Mouse (Mus musculus) stomach, embryonic 15.5 days (tissue): Measurements from ENCODE around the gene Wwox. TPM values are rescaled to one million over a fixed set of nuclear protein-coding genes. Genes with fewer than 3 reads are reported as not detected.
A peak's percentile ranks its signal among the peaks of the same experiment; 100 is the strongest.

ENCODE experiments used
- ATAC-seq: fragments of 200-750 bp; cut with Nextera tagmentation; 2 replicates; pipeline ENCODE4 v1.8.0; 2017; ENCODE audit warnings: low read depth, moderate number of reproducible peaks, moderate TSS enrichment; ENCODE audit not compliant: insufficient read depth, low FRiP score
- H3K27ac ChIP-seq: fragments of 300-500 bp; sonication (generic); 2 replicates; pipeline ENCODE4 v1.5.1; 2015; ENCODE audit warnings: mild to moderate bottlenecking, inconsistent platforms
- H3K27me3 ChIP-seq: fragments of 300-500 bp; sonication (generic); replicated peaks from 2 replicates; pipeline ENCODE4 v1.6.1; 2015; ENCODE audit warnings: inconsistent platforms
- H3K36me3 ChIP-seq: fragments of 300-500 bp; sonication (generic); 2 replicates; pipeline ENCODE4 v1.6.1; 2015; ENCODE audit warnings: inconsistent platforms
- H3K4me1 ChIP-seq: fragments of 300-500 bp; sonication (generic); 2 replicates; pipeline ENCODE4 v1.6.1; 2015; ENCODE audit warnings: inconsistent platforms
- H3K4me2 ChIP-seq: fragments of 300-500 bp; sonication (generic); 2 replicates; pipeline ENCODE4 v1.6.1; 2015; ENCODE audit warnings: mild to moderate bottlenecking, inconsistent platforms
- H3K4me3 ChIP-seq: fragments of 300-500 bp; sonication (generic); replicated peaks from 2 replicates; pipeline ENCODE4 v1.5.1; 2015; ENCODE audit warnings: inconsistent platforms
- H3K9ac ChIP-seq: fragments of 300-500 bp; sonication (generic); 2 replicates; pipeline ENCODE4 v1.6.1; 2015; ENCODE audit warnings: inconsistent platforms
- H3K9me3 ChIP-seq: fragments of 300-500 bp; sonication (generic); 2 replicates; pipeline ENCODE4 v1.6.1; 2016; ENCODE audit warnings: inconsistent platforms
- WGBS: fragments of 180-500 bp; shearing (Covaris S2); methylation state at CpG from one replicate; pipeline ENCODE4 v1.1.7; 2015; 5-methylcytosine and 5-hydroxymethylcytosine counted together
- polyA plus RNA-seq: library from polyadenylated mRNA; unstranded; fragments of >200 nt; fragmentation: Nextera tagmentation; extraction: Ambion mirVana; gene quantifications from 2 replicates; pipeline ENCODE4 v1.2.1, GENCODE M21; 2015

The Wwox gene
- polyA plus RNA-seq, 1 experiment from 2014 or later = 12.2 TPM

GRCm38 (mm10) chr8:114650789-114651188, 211.3 kb downstream of the Wwox start:
- no peak overlapping the region for H3K4me2 ChIP-seq
- 82% methylated on average over 14 of the region's 14 CpGs for WGBS
- H3K36me3 ChIP-seq = no peaks in the 10 kb centered on the region
- no peak overlapping the region for H3K9ac ChIP-seq
- no peak overlapping the region for H3K27ac ChIP-seq
- no peaks in the 10 kb centered on the region for H3K4me1 ChIP-seq
- no peaks in the 10 kb centered on the region for H3K27me3 ChIP-seq
- ATAC-seq = no peak
- H3K9me3 ChIP-seq = no peaks in the 10 kb centered on the region
- H3K4me3 ChIP-seq = no peak overlapping the region

DNA sequence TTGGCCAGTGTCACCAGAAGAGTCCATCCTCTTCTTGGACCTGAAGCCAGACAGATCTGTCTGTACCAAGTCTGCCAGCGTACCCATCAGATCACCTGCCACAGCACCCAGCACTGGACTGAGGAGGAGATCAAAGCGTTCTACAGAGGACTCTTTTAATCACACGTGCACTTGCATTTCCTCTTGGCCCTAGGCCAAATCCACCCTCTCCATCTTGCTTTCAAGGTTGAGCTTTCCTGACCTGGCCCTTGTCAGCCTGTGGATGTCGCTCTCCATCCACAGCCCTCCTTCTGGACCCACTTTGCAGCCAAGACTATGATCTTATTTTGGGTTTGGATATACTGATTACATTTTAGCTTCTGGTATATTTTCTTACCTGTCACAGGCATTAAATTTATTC, 218.3 kb downstream of the Wwox start:
- no peaks in the 10 kb centered on the region for H3K27me3 ChIP-seq
- peak; percentile 53; the same call in 1 of the 2 replicates for ATAC-seq
- peaks cover 5% of the 10 kb centered on the region; the same call in 1 of the 2 replicates for H3K4me1 ChIP-seq
- no peak overlapping the region for H3K4me2 ChIP-seq
- WGBS = 26% methylated on average over 4 of the region's 4 CpGs
- H3K27ac ChIP-seq = no peak overlapping the region
- no peaks in the 10 kb centered on the region for H3K9me3 ChIP-seq
- no peak overlapping the region for H3K9ac ChIP-seq
- H3K4me3 ChIP-seq = no peak overlapping the region
- H3K36me3 ChIP-seq = no peaks in the 10 kb centered on the region

DNA sequence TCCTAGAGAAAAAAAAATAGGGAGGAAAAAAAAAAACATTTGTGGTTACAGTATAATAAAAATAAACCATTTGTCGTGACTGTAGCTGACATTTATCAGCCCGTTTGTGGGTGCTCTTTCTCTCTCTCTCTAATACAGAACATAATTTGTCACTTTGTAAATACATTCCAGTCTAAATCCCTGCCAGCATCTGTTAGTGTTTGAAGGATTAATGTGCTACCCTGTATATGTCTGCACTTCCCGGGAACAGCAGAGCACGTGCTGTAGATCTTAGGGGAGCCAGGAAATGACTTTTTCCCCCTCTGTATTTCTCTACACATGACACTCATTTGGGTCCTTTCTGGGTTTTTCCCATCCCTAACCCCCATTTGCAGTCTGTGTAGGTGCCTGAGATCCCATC, 219.0 kb downstream of the Wwox start:
- H3K4me1 ChIP-seq = peaks cover 5% of the 10 kb centered on the region; the same call in 1 of the 2 replicates
- no peak overlapping the region for H3K9ac ChIP-seq
- H3K9me3 ChIP-seq = no peaks in the 10 kb centered on the region
- no peaks in the 10 kb centered on the region for H3K27me3 ChIP-seq
- H3K36me3 ChIP-seq = no peaks in the 10 kb centered on the region
- WGBS = 30% methylated on average over 4 of the region's 4 CpGs
- H3K4me2 ChIP-seq = no peak overlapping the region; the same call in 1 of the 2 replicates
- peak overlapping the region; percentile 57; the same call in 1 of the 2 replicates for H3K27ac ChIP-seq
- no peak overlapping the region for H3K4me3 ChIP-seq
- ATAC-seq = peak; percentile 65; the same call in 1 of the 2 replicates

DNA sequence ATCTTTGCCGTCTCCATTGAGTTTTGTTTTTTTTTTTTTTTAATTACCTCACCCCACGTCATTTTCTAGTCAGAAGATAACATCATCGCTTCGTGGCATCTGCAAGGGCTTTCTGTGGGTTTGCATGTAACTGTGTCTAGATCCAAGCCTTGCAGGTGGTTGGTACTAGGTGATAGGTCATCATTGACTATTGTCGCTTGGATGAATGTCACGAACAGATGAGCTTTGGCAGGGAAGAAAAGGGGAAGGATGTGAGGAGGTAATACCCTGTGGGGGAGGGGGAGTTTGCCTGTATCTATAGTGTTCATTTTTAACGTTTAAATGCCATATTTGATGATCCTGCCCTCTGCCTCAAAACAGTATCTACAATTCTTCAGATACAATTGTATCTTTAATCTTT, 223.6 kb downstream of the Wwox start:
- 81% methylated on average over 7 of the region's 7 CpGs for WGBS
- H3K4me2 ChIP-seq = no peak overlapping the region
- H3K9ac ChIP-seq = no peak overlapping the region
- no peak overlapping the region for H3K27ac ChIP-seq
- no peaks in the 10 kb centered on the region for H3K4me1 ChIP-seq
- no peak for ATAC-seq
- H3K36me3 ChIP-seq = no peaks in the 10 kb centered on the region
- H3K4me3 ChIP-seq = no peak overlapping the region
- no peaks in the 10 kb centered on the region for H3K9me3 ChIP-seq
- no peaks in the 10 kb centered on the region for H3K27me3 ChIP-seq

- no peaks in the 10 kb centered on the region for H3K9me3 ChIP-seq
- H3K4me1 ChIP-seq = 0 out of 2 replicates have a peak, but pooled peaks cover 4% of the 10 kb centered on the region
- no peak overlapping the region for H3K4me2 ChIP-seq
- no peaks in the 10 kb centered on the region for H3K27me3 ChIP-seq
- H3K27ac ChIP-seq = no peak overlapping the region
- H3K9ac ChIP-seq = no peak overlapping the region
- H3K4me3 ChIP-seq = no peak overlapping the region
- no peak for ATAC-seq
- WGBS = 65% methylated on average over 6 of the region's 6 CpGs
- H3K36me3 ChIP-seq = no peaks in the 10 kb centered on the region
Observed at GRCm38 (mm10) chr8:114665521-114665920, 226.1 kb downstream of the Wwox start.

GRCm38 (mm10) chr8:114670801-114671200, 231.3 kb downstream of the Wwox start:
- H3K4me1 ChIP-seq = 0 out of 2 replicates have a peak, but pooled peaks cover 7% of the 10 kb centered on the region
- 41% methylated on average over 6 of the region's 6 CpGs for WGBS
- H3K9me3 ChIP-seq = no peaks in the 10 kb centered on the region
- no peaks in the 10 kb centered on the region for H3K36me3 ChIP-seq
- ATAC-seq = peak; percentile 14; the same call in 1 of the 2 replicates
- no peaks in the 10 kb centered on the region for H3K27me3 ChIP-seq
- no peak overlapping the region for H3K4me2 ChIP-seq
- no peak overlapping the region; the same call in 1 of the 2 replicates for H3K27ac ChIP-seq
- H3K4me3 ChIP-seq = no peak overlapping the region
- no peak overlapping the region for H3K9ac ChIP-seq

DNA sequence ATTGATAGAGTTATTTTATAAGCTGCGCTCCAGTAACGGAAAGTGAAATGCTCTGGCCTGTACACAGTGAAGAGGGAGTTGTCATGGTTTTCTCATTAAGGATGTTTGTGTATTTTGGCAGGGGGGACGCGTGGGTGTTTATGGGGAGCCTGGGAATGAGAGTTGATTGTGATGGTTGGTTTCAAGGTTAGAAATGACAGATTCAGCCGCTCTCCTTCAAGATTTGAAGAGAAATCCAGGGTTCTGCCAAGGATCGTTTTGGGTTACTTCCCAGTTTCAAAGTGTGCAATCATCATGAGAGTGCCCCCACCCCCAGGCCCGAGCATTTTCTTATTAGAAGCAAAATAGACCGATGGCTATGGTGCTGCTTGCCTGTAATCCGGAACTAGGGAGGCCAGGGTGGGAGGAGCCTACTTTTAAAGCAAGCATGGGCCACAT, 231.8 kb downstream of the Wwox start:
- H3K9me3 ChIP-seq = no peaks in the 10 kb centered on the region
- no peak overlapping the region for H3K9ac ChIP-seq
- no peak overlapping the region for H3K4me3 ChIP-seq
- H3K36me3 ChIP-seq = no peaks in the 10 kb centered on the region
- no peaks in the 10 kb centered on the region for H3K27me3 ChIP-seq
- no peak overlapping the region for H3K4me2 ChIP-seq
- 48% methylated on average over 9 of the region's 9 CpGs for WGBS
- H3K27ac ChIP-seq = peak overlapping the region; percentile 52; the same call in 1 of the 2 replicates
- 0 out of 2 replicates have a peak, but pooled peaks cover 7% of the 10 kb centered on the region for H3K4me1 ChIP-seq
- ATAC-seq = peak; percentile 40; the same call in 1 of the 2 replicates

GRCm38 (mm10) chr8:114673416-114673815, 234.0 kb downstream of the Wwox start:
- ATAC-seq = no peak
- no peaks in the 10 kb centered on the region for H3K9me3 ChIP-seq
- H3K4me1 ChIP-seq = 0 out of 2 replicates have a peak, but pooled peaks cover 5% of the 10 kb centered on the region
- no peak overlapping the region for H3K27ac ChIP-seq
- no peak overlapping the region for H3K9ac ChIP-seq
- 86% methylated on average over 3 of the region's 3 CpGs for WGBS
- no peak overlapping the region for H3K4me3 ChIP-seq
- no peaks in the 10 kb centered on the region for H3K27me3 ChIP-seq
- no peaks in the 10 kb centered on the region for H3K36me3 ChIP-seq
- no peak overlapping the region for H3K4me2 ChIP-seq

- WGBS = 85% methylated on average over 7 of the region's 7 CpGs
Observed at GRCm38 (mm10) chr8:114675151-114675550, 235.7 kb downstream of the Wwox start.

GRCm38 (mm10) chr8:114676918-114677317, 237.5 kb downstream of the Wwox start:
- Histone ChIP-seq H3K4me3 (no peak overlapping the region), H3K27ac (no peak overlapping the region), H3K4me1 (peaks cover 21% of the 10 kb centered on the region), H3K36me3 (no peaks in the 10 kb centered on the region), H3K9ac (no peak overlapping the region), H3K27me3 (no peaks in the 10 kb centered on the region), H3K4me2 (no peak overlapping the region), H3K9me3 (no peaks in the 10 kb centered on the region)
- 82% methylated on average over 2 of the region's 2 CpGs for WGBS
- no peak for ATAC-seq

More at GRCm38 (mm10) chr8:114675151-114675550, 235.7 kb downstream of the Wwox start:
- no peak overlapping the region for H3K27ac ChIP-seq
- peaks cover 7% of the 10 kb centered on the region for H3K4me1 ChIP-seq
- no peaks in the 10 kb centered on the region for H3K27me3 ChIP-seq
- H3K9me3 ChIP-seq = no peaks in the 10 kb centered on the region
- no peak for ATAC-seq
- H3K9ac ChIP-seq = no peak overlapping the region
- H3K36me3 ChIP-seq = no peaks in the 10 kb centered on the region
- H3K4me3 ChIP-seq = no peak overlapping the region
- H3K4me2 ChIP-seq = no peak overlapping the region

DNA sequence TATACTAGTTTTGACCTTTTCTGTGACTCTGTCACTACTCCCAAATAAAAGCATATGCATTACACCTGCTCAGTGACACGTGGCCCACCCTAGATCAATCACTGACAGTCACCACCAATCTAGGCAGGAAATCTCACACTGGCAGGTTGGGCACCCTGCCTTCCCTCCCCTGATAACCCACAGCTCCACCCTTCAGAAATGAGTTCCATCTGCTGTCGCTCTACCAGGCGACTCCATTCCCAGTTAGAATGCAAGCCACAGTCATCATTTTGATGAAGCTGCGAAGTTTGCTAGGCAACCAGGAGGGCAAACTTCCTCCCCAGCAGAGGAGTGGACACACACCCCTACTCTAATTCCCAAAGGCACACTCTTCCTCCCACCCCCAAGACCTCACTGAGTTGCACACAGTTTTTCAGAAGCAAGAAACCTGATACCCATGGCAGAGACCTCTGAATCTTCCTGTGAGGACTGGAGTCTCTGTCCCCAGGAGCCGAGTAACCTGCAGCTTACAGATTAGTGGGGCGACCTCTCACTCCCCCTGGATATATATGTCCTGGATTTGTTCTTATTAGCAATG, 238.2 kb downstream of the Wwox start:
- no peak for ATAC-seq
- H3K9me3 ChIP-seq = no peaks in the 10 kb centered on the region
- no peak overlapping the region for H3K9ac ChIP-seq
- no peaks in the 10 kb centered on the region for H3K27me3 ChIP-seq
- H3K4me3 ChIP-seq = no peak overlapping the region
- no peak overlapping the region for H3K4me2 ChIP-seq
- H3K4me1 ChIP-seq = peaks cover 25% of the 10 kb centered on the region
- 55% methylated on average over 6 of the region's 6 CpGs for WGBS
- H3K36me3 ChIP-seq = no peaks in the 10 kb centered on the region
- H3K27ac ChIP-seq = no peak overlapping the region

DNA sequence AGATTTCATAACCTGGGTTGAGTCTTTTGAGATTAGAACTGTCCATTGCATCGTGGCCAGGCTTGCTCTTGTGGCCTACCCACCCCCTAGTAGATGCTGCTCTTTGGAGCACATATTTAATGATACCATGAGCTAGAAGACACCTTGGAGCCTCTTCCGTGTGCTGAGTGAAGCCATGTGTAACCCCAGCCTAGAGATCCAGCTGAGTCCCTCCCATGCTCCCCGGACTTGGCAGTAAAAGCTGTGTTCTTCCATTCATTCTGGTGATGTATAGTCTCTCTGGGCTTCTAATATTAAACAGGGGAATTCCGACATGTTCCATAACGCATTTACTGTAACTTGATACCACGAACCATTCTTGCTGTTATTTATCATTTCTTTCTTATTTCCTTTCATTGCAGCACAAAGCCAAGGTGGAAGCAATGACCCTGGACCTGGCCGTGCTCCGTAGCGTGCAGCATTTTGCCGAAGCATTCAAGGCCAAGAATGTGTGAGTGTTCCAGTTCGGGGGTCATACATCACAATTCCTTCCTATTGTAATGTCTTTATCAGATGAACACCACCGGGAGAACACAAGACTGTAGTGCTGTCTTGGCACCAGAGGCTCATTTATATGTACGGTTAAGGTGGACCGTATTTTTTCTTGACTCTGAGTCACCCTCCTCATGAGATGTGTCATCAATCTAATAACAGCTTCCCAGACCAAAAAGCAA, 240.1 kb downstream of the Wwox start:
- peak; percentile 61; the same call in 1 of the 2 replicates for ATAC-seq

More for the DNA sequence above, 240.1 kb downstream of the Wwox start:
- WGBS = 38% methylated on average over 14 of the region's 14 CpGs
- Histone ChIP-seq H3K27me3 (no peaks in the 10 kb centered on the region), H3K4me2 (no peak overlapping the region), H3K4me1 (peaks cover 30% of the 10 kb centered on the region), H3K4me3 (no peak overlapping the region), H3K36me3 (no peaks in the 10 kb centered on the region), H3K9me3 (no peaks in the 10 kb centered on the region), H3K9ac (no peak overlapping the region), H3K27ac (peak overlapping the region; percentile 66)
